Mouse (Mus musculus): ENCODE measurements around the gene Mbtd1. TPM values are rescaled to one million over a fixed set of nuclear protein-coding genes. Genes with fewer than 3 reads are reported as not detected.
A peak's percentile ranks its signal among the peaks of the same experiment; 100 is the strongest.

The Mbtd1 gene
- total RNA-seq, 2 experiments from 2014 or later, result 16.6 to 27.3 TPM

GRCm38 (mm10) chr11:93940906-93941305, 55.3 kb downstream of the Mbtd1 start:
- no peak for ATAC-seq (replicated peaks; ENCODE audit: low FRiP score, poor library complexity, severe bottlenecking)

DNA sequence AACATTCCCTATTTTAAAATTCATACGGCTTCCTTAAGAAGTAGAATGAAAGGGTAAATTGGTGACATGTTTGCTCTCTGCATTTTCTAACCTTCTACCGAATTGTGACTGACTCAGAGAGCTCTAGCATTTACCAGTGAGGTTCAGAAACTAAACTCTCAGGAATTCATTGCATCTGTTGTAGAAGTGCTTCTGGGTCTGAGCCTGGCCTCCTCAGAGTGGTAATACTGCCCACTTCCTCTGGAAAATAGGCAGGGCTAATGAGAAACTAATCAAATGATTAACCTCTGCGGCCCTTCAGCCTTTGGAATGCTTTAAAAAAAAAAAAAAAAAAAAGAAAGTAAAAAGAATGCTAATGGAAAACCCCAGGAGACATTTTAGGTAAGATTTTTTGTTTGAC, 59.3 kb downstream of the Mbtd1 start:
- no peak for ATAC-seq (replicated peaks; ENCODE audit: low FRiP score, poor library complexity, severe bottlenecking)

- no peak for ATAC-seq (replicated peaks; ENCODE audit: low FRiP score, poor library complexity, severe bottlenecking)
Measured at GRCm38 (mm10) chr11:93948887-93949567, 63.4 kb downstream of the Mbtd1 start.

- no peak for ATAC-seq (replicated peaks; ENCODE audit: low FRiP score, poor library complexity, severe bottlenecking)
Measured at GRCm38 (mm10) chr11:93950045-93950444, 64.4 kb downstream of the Mbtd1 start.

GRCm38 (mm10) chr11:93952376-93952775, 66.7 kb downstream of the Mbtd1 start:
- no peak for ATAC-seq (replicated peaks; ENCODE audit: low FRiP score, poor library complexity, severe bottlenecking)

- ATAC-seq (replicated peaks; ENCODE audit: low FRiP score, poor library complexity, severe bottlenecking), result no peak
Measured at GRCm38 (mm10) chr11:93954738-93955255, 69.1 kb downstream of the Mbtd1 start.

- ATAC-seq (replicated peaks; ENCODE audit: low FRiP score, poor library complexity, severe bottlenecking), result peak; percentile 96
Measured at GRCm38 (mm10) chr11:93955256-93956150, 69.9 kb downstream of the Mbtd1 start.

DNA sequence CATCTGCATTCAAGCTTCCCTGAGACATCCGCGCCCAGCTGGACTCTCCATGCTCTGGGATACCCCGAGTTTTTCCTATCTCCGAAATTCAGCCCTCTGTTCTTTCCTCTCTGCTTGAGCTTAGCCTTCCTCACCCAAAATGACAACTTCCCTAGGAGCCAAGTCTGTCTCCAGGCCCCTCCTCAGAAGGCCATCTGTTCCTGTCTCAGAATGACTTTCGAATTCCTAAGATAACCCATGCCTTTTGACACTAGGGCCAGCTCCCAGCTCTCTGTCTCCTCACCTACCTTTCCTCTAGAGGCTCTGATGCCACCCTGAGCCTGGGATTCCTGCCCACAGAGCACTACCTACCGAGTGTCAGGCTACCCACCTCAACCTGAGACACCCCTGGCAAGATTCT, 70.5 kb downstream of the Mbtd1 start, which contains the start of gene Nme2:
TSS of gene Nme2 (minus strand) at position 101 of the 400 bp plus-strand sequence.
- ATAC-seq (replicated peaks; ENCODE audit: low FRiP score, poor library complexity, severe bottlenecking), result peak; percentile 26; the same call in 1 of the 2 replicates

DNA sequence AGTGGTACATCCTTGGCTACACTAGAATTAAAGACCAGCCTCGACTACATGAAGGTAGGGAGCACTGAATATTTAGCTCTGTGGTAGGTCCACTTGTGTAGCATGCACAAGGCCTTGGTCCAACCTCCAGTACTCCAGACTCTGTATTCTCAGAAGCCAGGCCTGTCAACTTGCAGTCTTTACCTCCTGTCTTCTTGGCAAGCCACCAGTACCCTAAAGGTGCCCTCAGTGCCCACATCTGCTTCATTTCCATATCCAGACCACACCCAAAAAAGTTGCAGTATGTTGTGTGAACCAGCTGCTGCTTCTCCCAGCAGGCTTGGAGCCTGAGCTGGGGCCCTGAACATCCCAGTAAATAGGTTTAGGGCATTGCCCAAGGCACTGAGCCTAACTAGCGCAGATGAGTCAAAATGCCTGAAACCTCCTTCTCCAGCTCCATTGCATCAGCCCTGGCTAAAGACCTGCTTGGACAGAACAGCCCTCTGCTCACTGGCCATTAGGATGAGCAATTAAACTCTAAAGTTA, 71.4 kb downstream of the Mbtd1 start:
- ATAC-seq (replicated peaks; ENCODE audit: low FRiP score, poor library complexity, severe bottlenecking), result no peak

DNA sequence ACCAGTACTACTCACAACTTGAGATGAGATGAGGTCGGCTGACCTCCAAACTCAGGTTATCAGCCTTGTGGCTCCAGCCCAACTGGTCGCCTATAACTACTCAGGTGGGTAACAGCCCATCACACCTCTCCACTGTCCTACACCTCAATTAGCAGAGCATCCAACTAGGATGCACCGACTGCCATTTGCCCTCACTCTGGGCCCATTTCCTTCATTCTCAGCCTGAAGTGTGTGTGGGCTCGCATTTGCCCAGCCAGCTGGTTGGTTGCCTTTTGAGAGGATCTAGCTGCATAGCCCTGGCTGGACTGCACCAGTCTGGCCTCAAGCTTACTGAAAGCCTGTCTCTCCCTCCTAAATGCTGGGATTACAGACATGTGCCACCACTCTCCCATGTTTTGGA, 72.1 kb downstream of the Mbtd1 start:
- ATAC-seq (replicated peaks; ENCODE audit: low FRiP score, poor library complexity, severe bottlenecking), result no peak

DNA sequence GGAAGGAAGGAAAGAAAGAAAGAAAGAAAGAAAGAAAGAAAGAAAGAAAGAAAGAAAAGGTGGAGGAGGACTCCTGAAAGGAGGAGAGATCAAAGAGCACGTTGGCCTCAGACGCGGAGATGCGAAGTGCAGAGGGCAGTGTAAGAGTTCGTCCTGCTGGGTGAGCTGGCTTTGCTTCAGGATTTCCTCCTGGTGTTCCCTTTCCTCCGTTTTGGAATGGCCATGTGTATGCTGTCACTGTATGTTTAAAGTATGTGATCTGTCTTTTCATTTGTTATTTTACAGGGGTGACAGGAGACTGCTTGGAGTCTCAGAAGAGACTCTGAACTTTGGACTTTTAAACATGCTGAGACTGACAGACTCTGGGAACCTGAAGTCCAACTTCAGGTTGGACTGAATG, 75.8 kb downstream of the Mbtd1 start:
- no peak for ATAC-seq (replicated peaks; ENCODE audit: low FRiP score, poor library complexity, severe bottlenecking)

- ATAC-seq (replicated peaks; ENCODE audit: low FRiP score, poor library complexity, severe bottlenecking), result no peak
Measured at GRCm38 (mm10) chr11:93963013-93963412, 77.4 kb downstream of the Mbtd1 start.

GRCm38 (mm10) chr11:93965391-93965790, 79.7 kb downstream of the Mbtd1 start:
- no peak for ATAC-seq (replicated peaks; ENCODE audit: low FRiP score, poor library complexity, severe bottlenecking)

DNA sequence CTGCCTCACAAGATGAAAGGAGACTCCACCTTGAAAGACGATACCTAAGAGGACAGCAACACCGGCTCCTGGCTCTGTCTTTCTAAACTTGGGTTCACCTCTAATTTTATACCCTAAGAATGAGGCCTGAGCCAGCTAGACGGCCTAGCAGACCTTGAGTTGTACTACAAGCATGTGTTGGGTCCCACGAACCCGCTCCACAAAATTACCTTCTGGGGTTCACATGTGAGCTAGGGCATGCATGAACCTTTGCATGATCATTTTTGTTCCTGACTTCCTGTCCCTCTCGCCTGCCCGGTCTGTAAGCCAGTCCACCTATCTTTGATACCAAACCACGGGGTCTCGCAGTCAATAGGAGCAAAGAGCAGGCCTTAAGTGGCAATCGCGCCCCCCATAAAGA, 81.7 kb downstream of the Mbtd1 start:
- ATAC-seq (replicated peaks; ENCODE audit: low FRiP score, poor library complexity, severe bottlenecking), result peak; percentile 12; the same call in 1 of the 2 replicates

- peak; percentile 94 for ATAC-seq (replicated peaks; ENCODE audit: low FRiP score, poor library complexity, severe bottlenecking)
Measured at GRCm38 (mm10) chr11:93968005-93968847, 82.6 kb downstream of the Mbtd1 start, which contains the start of the genes Gm20390 and Nme1. Gm20390 (minus strand) TSS chr11:93968293. Nme1 (minus strand) TSS chr11:93968521.

GRCm38 (mm10) chr11:93968848-93969128, 83.1 kb downstream of the Mbtd1 start:
- no peak for ATAC-seq (replicated peaks; ENCODE audit: low FRiP score, poor library complexity, severe bottlenecking)

DNA sequence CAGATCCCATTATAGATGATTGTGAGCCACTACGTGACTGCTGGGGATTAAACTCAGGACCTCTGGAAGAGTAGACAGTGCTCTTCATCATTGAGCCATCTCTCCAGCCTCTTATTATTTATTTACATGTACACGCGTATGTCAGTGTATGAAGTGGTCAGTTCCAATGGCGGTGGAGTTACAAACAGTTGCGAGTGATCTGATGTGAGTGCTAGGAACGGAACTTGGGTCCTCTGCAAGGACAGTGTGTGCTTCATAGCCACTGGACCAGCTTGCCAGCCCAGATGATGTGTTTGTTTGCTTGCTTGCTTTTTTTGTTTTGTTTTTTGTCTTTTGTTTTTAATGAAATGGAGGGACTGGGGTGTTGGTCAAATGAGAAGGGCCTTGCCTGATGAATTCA, 83.5 kb downstream of the Mbtd1 start:
- no peak for ATAC-seq (replicated peaks; ENCODE audit: low FRiP score, poor library complexity, severe bottlenecking)

DNA sequence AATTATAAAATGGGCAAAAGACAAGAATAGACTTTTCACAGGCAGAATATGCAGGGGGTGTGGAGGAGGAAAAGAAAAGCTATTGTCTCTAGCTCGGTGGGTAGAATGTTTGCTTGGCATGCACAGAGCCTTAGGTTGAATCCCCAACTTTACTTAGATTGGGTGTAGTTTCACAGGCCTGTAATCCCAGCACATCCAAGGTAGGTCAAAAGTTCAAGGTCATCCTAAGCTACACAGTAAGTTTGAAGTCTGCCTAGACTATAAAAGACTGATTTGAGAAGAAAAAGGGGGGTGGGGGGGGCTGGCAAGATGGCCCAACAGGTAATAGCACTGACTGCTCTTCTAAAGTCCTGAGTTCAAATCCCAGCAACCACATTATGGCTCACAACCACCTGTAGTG, 84.1 kb downstream of the Mbtd1 start:
- no peak for ATAC-seq (replicated peaks; ENCODE audit: low FRiP score, poor library complexity, severe bottlenecking)

DNA sequence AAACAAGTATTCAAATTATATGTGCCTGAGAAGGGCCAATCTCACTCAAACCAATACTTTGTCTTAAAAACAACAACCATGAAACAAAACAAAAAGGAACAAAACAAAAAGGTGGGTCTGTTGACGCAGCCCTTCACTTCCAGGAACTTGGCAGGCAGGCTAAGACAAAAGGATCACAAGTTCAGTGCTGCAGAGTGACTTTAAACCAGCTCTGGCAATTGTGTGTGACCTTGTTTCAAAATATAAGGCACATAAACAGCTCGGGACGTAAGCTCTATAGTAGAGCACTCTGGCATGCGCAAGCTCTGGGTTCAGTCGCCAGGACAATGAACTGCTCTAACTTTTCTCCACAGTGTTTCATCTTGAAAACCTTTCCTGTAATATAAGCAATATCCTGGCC, 87.3 kb downstream of the Mbtd1 start:
- no peak for ATAC-seq (replicated peaks; ENCODE audit: low FRiP score, poor library complexity, severe bottlenecking)
